24 mouse cellular contexts compared by ENCODE assay signal in genomic region chr19:55350673-55351378, GRCm38 (mm10). TPM values are rescaled to one million over a fixed set of nuclear protein-coding genes. Genes with fewer than 3 reads are reported as not detected.
DNase-seq lines count a peak whose midpoint lies in the region; ATAC-seq and TF ChIP-seq lines count a peak whose summit lies in the region.
"Had no signal": no experiment of that assay in that cellular context is flagged by ENCODE, and none has a peak within 500 bp of the region (broad histone marks: within the 10 kb centered on the region; RNA-seq: fewer than 3 reads in every experiment).

No protein-coding gene starts in this region.

- H3K4me3 ChIP-seq in hindbrain, postnatal 0 days (ENCODE audit: low read length), result no peak overlapping the region
- no peak overlapping the region for H3K4me3 ChIP-seq in hindbrain, embryonic 10.5 days
- H3K4me3 ChIP-seq in lung, embryonic 16.5 days (ENCODE audit: low read length), result no peak overlapping the region
- no peak overlapping the region for H3K4me3 ChIP-seq in midbrain, embryonic 13.5 days (replicated peaks)
- H3K4me3 ChIP-seq in heart, embryonic 11.5 days (ENCODE audit: low read depth, low read length), result no peak overlapping the region
- H3K4me3 ChIP-seq: embryonic facial prominence, embryonic 12.5 days; heart, embryonic 13.5 days; kidney, embryonic 15.5 days; limb, embryonic 12.5 days; neural tube, embryonic 13.5 days had no signal

- 82% methylated on average over 9 of the region's 9 CpGs for WGBS in hindbrain, postnatal 0 days
- WGBS in hindbrain, embryonic 10.5 days, result 84% methylated on average over 9 of the region's 9 CpGs
- 17% methylated on average over 9 of the region's 9 CpGs for WGBS in lung, embryonic 16.5 days
- 79% methylated on average over 9 of the region's 9 CpGs for WGBS in midbrain, embryonic 13.5 days
- WGBS in heart, embryonic 11.5 days (ENCODE audit: insufficient replicate concordance), result 66% methylated on average over 9 of the region's 9 CpGs

- H3K9me3 ChIP-seq in hindbrain, postnatal 0 days (ENCODE audit: low read length), result no peaks in the 10 kb centered on the region
- no peaks in the 10 kb centered on the region for H3K9me3 ChIP-seq in hindbrain, embryonic 10.5 days
- H3K9me3 ChIP-seq in lung, embryonic 16.5 days (ENCODE audit: control insufficient read depth, low read length), result no peaks in the 10 kb centered on the region
- no peaks in the 10 kb centered on the region for H3K9me3 ChIP-seq in midbrain, embryonic 13.5 days
- H3K9me3 ChIP-seq in heart, embryonic 11.5 days (replicated peaks; ENCODE audit: control insufficient read depth, low read length), result no peaks in the 10 kb centered on the region
- H3K9me3 ChIP-seq: embryonic facial prominence, embryonic 12.5 days; heart, embryonic 13.5 days; kidney, embryonic 15.5 days; limb, embryonic 12.5 days; neural tube, embryonic 13.5 days had no signal

- H3K9ac ChIP-seq in hindbrain, postnatal 0 days (replicated peaks; ENCODE audit: low read length), result no peak overlapping the region
- H3K9ac ChIP-seq in lung, embryonic 16.5 days (ENCODE audit: low read length), result no peak overlapping the region
- H3K9ac ChIP-seq in midbrain, embryonic 13.5 days (replicated peaks), result no peak overlapping the region
- no peak overlapping the region for H3K9ac ChIP-seq in heart, embryonic 11.5 days (ENCODE audit: low read depth, low read length)
- H3K9ac ChIP-seq: embryonic facial prominence, embryonic 12.5 days; heart, embryonic 13.5 days; hindbrain, embryonic 14.5 days; kidney, embryonic 15.5 days; limb, embryonic 12.5 days; liver, embryonic 14.5 days; neural tube, embryonic 13.5 days had no signal

- no peak for ATAC-seq in hindbrain, postnatal 0 days
- ATAC-seq in lung, embryonic 16.5 days (ENCODE audit: low read depth), result peak; percentile 77
- ATAC-seq in midbrain, embryonic 13.5 days, result peak; percentile 37; the same call in 1 of the 2 replicates
- ATAC-seq in heart, embryonic 11.5 days (replicated peaks; ENCODE audit: insufficient number of reproducible peaks, low FRiP score, low TSS enrichment), result no peak
- ATAC-seq: forebrain, embryonic 16.5 days; intestine, embryonic 16.5 days had no signal

- no peak overlapping the region for H3K27ac ChIP-seq in hindbrain, postnatal 0 days
- no peak overlapping the region for H3K27ac ChIP-seq in hindbrain, embryonic 10.5 days
- H3K27ac ChIP-seq in lung, embryonic 16.5 days (ENCODE audit: low read length), result peak overlapping the region; percentile 38; the same call in 1 of the 2 replicates
- 0 out of 2 replicates have a peak overlapping the region, but pooled peaks have one; percentile 5 for H3K27ac ChIP-seq in midbrain, embryonic 13.5 days
- H3K27ac ChIP-seq in heart, embryonic 11.5 days (ENCODE audit: low read depth, low read length), result no peak overlapping the region
- H3K27ac ChIP-seq: embryonic facial prominence, embryonic 12.5 days; heart, embryonic 13.5 days; hindbrain, embryonic 14.5 days; kidney, embryonic 15.5 days; limb, embryonic 12.5 days; liver, embryonic 14.5 days; neural tube, embryonic 13.5 days had no signal

- H3K4me2 ChIP-seq in hindbrain, postnatal 0 days (ENCODE audit: low read depth, low read length), result no peak overlapping the region
- 0 out of 2 replicates have a peak overlapping the region, but pooled peaks have one; percentile 8 for H3K4me2 ChIP-seq in lung, embryonic 16.5 days (ENCODE audit: low read depth, low read length)
- H3K4me2 ChIP-seq in midbrain, embryonic 13.5 days (replicated peaks), result no peak overlapping the region
- H3K4me2 ChIP-seq in heart, embryonic 11.5 days, result no peak overlapping the region
- H3K4me2 ChIP-seq: embryonic facial prominence, embryonic 12.5 days; heart, embryonic 13.5 days; hindbrain, embryonic 14.5 days; kidney, embryonic 15.5 days; limb, embryonic 12.5 days; neural tube, embryonic 13.5 days had no signal

- H3K27me3 ChIP-seq in hindbrain, postnatal 0 days (ENCODE audit: insufficient read depth, low read length), result no peaks in the 10 kb centered on the region
- H3K27me3 ChIP-seq in hindbrain, embryonic 10.5 days (ENCODE audit: insufficient read depth, poor library complexity, severe bottlenecking), result no peaks in the 10 kb centered on the region
- no peaks in the 10 kb centered on the region for H3K27me3 ChIP-seq in lung, embryonic 16.5 days (ENCODE audit: control insufficient read depth, insufficient read depth, low read depth, low read length)
- H3K27me3 ChIP-seq in midbrain, embryonic 13.5 days, result no peaks in the 10 kb centered on the region
- no peaks in the 10 kb centered on the region for H3K27me3 ChIP-seq in heart, embryonic 11.5 days (ENCODE audit: control insufficient read depth, insufficient read depth, low read length)
- H3K27me3 ChIP-seq: CH12.LX; embryonic facial prominence, embryonic 12.5 days; heart, embryonic 13.5 days; kidney, embryonic 15.5 days; limb, embryonic 12.5 days; neural tube, embryonic 13.5 days had no signal

- TF ChIP-seq CTCF in hindbrain, postnatal 0 days (IDR thresholded peaks at IDR 0.05; ENCODE audit: low read depth), result no peak

- H3K36me3 ChIP-seq in hindbrain, postnatal 0 days (ENCODE audit: insufficient read depth, low read length), result no peaks in the 10 kb centered on the region
- no peaks in the 10 kb centered on the region for H3K36me3 ChIP-seq in hindbrain, embryonic 10.5 days
- H3K36me3 ChIP-seq in lung, embryonic 16.5 days (ENCODE audit: control insufficient read depth, insufficient read depth, low read length), result no peaks in the 10 kb centered on the region
- no peaks in the 10 kb centered on the region for H3K36me3 ChIP-seq in midbrain, embryonic 13.5 days
- H3K36me3 ChIP-seq in heart, embryonic 11.5 days (ENCODE audit: control insufficient read depth, insufficient read depth, low read length), result no peaks in the 10 kb centered on the region
- H3K36me3 ChIP-seq: embryonic facial prominence, embryonic 12.5 days; heart, embryonic 13.5 days; kidney, embryonic 15.5 days; neural tube, embryonic 13.5 days had no signal

- no peaks in the 10 kb centered on the region for H3K4me1 ChIP-seq in hindbrain, postnatal 0 days (ENCODE audit: insufficient read depth, low read length)
- no peaks in the 10 kb centered on the region for H3K4me1 ChIP-seq in hindbrain, embryonic 10.5 days (replicated peaks)
- H3K4me1 ChIP-seq in lung, embryonic 16.5 days (replicated peaks; ENCODE audit: control insufficient read depth, insufficient read depth, low read length), result peaks cover 19% of the 10 kb centered on the region
- H3K4me1 ChIP-seq in midbrain, embryonic 13.5 days (replicated peaks), result 0 out of 2 replicates have a peak, but pooled peaks cover 12% of the 10 kb centered on the region
- H3K4me1 ChIP-seq in heart, embryonic 11.5 days (ENCODE audit: control insufficient read depth, insufficient read depth, low read length), result peaks cover 14% of the 10 kb centered on the region; the same call in 1 of the 2 replicates

- peak; percentile 6 for DNase-seq in hindbrain, postnatal 0 days (ENCODE audit: low spot score)
- no peak for DNase-seq in hindbrain, embryonic 10.5 days (ENCODE audit: low spot score)
- DNase-seq in MN1 (ENCODE audit: low spot score), result peak; percentile 72
- no peak for DNase-seq in kidney, adult 18-20 months
- DNase-seq: adrenal gland, postnatal 25 days; cerebellum, adult 18-20 months; cerebellum, postnatal 36 days; kidney, postnatal 4 days; layer of hippocampus, adult 9-11 months; right cerebral cortex, postnatal 14 days; thymus, postnatal 4 days had no signal

RNA-seq across cellular contexts. Expression of gene Vti1a, which starts 34.7 kb away (rescaled TPM):
- total RNA-seq in hindbrain, postnatal 0 days (2014; rRNA removed), result 37.6 and 43.1 TPM in 2 replicates
- polyA plus RNA-seq in hindbrain, postnatal 0 days (2015; fragmentation: Nextera tagmentation; extraction: Ambion mirVana), result 25.7 and 28.2 TPM in 2 replicates
- polyA plus RNA-seq in hindbrain, embryonic 10.5 days (2016; fragmentation: Nextera tagmentation; extraction: Ambion mirVana), result 29.1 and 32.1 TPM in 2 replicates
- polyA plus RNA-seq in lung, embryonic 16.5 days (2015; fragmentation: Nextera tagmentation; extraction: Ambion mirVana), result 26.7 and 27.0 TPM in 2 replicates
- 31.4 and 32.8 TPM in 2 replicates for polyA plus RNA-seq in midbrain, embryonic 13.5 days (2015; fragmentation: Nextera tagmentation; extraction: Ambion mirVana)
- polyA plus RNA-seq in heart, embryonic 11.5 days (2014; fragmentation: Nextera tagmentation; extraction: Ambion mirVana), result 17.5 and 19.0 TPM in 2 replicates

RNA-seq across cellular contexts. Expression of gene Zdhhc6, which starts 35.0 kb away (rescaled TPM):
- 31.6 and 38.3 TPM in 2 replicates for total RNA-seq in hindbrain, postnatal 0 days (2014; rRNA removed)
- 56.8 and 58.5 TPM in 2 replicates for polyA plus RNA-seq in hindbrain, postnatal 0 days (2015; fragmentation: Nextera tagmentation; extraction: Ambion mirVana)
- 106 and 123 TPM in 2 replicates for polyA plus RNA-seq in hindbrain, embryonic 10.5 days (2016; fragmentation: Nextera tagmentation; extraction: Ambion mirVana)
- 101 and 110 TPM in 2 replicates for polyA plus RNA-seq in lung, embryonic 16.5 days (2015; fragmentation: Nextera tagmentation; extraction: Ambion mirVana)
- 74.3 and 76.0 TPM in 2 replicates for polyA plus RNA-seq in midbrain, embryonic 13.5 days (2015; fragmentation: Nextera tagmentation; extraction: Ambion mirVana)
- 76.1 and 82.5 TPM in 2 replicates for polyA plus RNA-seq in heart, embryonic 11.5 days (2014; fragmentation: Nextera tagmentation; extraction: Ambion mirVana)

Comparison
In these comparisons a context has a peak if more than half of its experiments do, and no peak if none do; other contexts are left out.
1. DNase-seq: peak in hindbrain, postnatal 0 days (single experiment) and MN1 (single experiment); none in hindbrain, embryonic 10.5 days (single experiment) and kidney, adult 18-20 months (single experiment).
2. ATAC-seq: peak in lung, embryonic 16.5 days (single experiment) and midbrain, embryonic 13.5 days (single experiment); none in hindbrain, postnatal 0 days (single experiment) and heart, embryonic 11.5 days (single experiment).
3. H3K27ac ChIP-seq: peak in lung, embryonic 16.5 days (single experiment) and midbrain, embryonic 13.5 days (single experiment); none in hindbrain, postnatal 0 days (single experiment), hindbrain, embryonic 10.5 days (single experiment) and heart, embryonic 11.5 days (single experiment).